Mouse (Mus musculus) c-Kit-negative CD71-positive TER-119-positive erythroid progenitor cells, embryonic 14.5 days (primary cell): ENCODE measurements around the gene Nup210l.
A peak's percentile ranks its signal among the peaks of the same experiment; 100 is the strongest.
"Not testable (repeated sequence)": the region's sequence is repeated elsewhere in the genome, so short reads cannot be mapped to it uniquely, and the experiment has no call there.

Experiments used
- DNase-seq: peaks from one replicate; pipeline ENCODE4 v3.0.0-alpha.2; 2013; ENCODE audit warnings: low read depth, low spot score

Nup210l gene

GRCm38 (mm10) chr3:90222455-90222854 is 118.5 kb downstream of the Nup210l start:
- no peak for DNase-seq

- no peak for DNase-seq
Observed at GRCm38 (mm10) chr3:90222941-90223340, 119.0 kb downstream of the Nup210l start.

- DNase-seq, result no peak
Observed at GRCm38 (mm10) chr3:90224331-90224730, 120.4 kb downstream of the Nup210l start.

- DNase-seq, result no peak
Observed at GRCm38 (mm10) chr3:90231075-90231474, 127.1 kb downstream of the Nup210l start.

- DNase-seq, result no peak
Observed at GRCm38 (mm10) chr3:90231507-90232333, 127.8 kb downstream of the Nup210l start, which contains the start of gene Jtb. Jtb (plus strand) TSS chr3:90231597.

- no peak for DNase-seq
Observed at GRCm38 (mm10) chr3:90241251-90241650, 137.3 kb downstream of the Nup210l start.

- no peak for DNase-seq
Observed at GRCm38 (mm10) chr3:90241669-90242358, 137.9 kb downstream of the Nup210l start.

- DNase-seq, result no peak
Observed at GRCm38 (mm10) chr3:90242984-90243775, 139.2 kb downstream of the Nup210l start, which contains the start of gene Creb3l4. Creb3l4 (minus strand) TSS chr3:90243512.

GRCm38 (mm10) chr3:90245406-90245805 is 141.5 kb downstream of the Nup210l start:
- no peak for DNase-seq

GRCm38 (mm10) chr3:90247630-90247959 is 143.7 kb downstream of the Nup210l start:
- DNase-seq, result no peak

GRCm38 (mm10) chr3:90247960-90248745 is 144.2 kb downstream of the Nup210l start, which contains the start of gene Slc39a1:
Slc39a1 (plus strand) TSS chr3:90248172.
- peak; percentile 64 for DNase-seq

GRCm38 (mm10) chr3:90248746-90249100 is 144.8 kb downstream of the Nup210l start:
- DNase-seq, result no peak

- DNase-seq, result no peak
Observed at GRCm38 (mm10) chr3:90250791-90251190, 146.9 kb downstream of the Nup210l start.

GRCm38 (mm10) chr3:90251731-90252226 is 147.8 kb downstream of the Nup210l start:
- not testable (repeated sequence) for DNase-seq

GRCm38 (mm10) chr3:90252659-90253058 is 148.7 kb downstream of the Nup210l start:
- not testable (repeated sequence) for DNase-seq

GRCm38 (mm10) chr3:90253174-90253573 is 149.2 kb downstream of the Nup210l start:
- DNase-seq, result not testable (repeated sequence)

- DNase-seq, result peak; percentile 85
Observed at GRCm38 (mm10) chr3:90253653-90254418, 149.9 kb downstream of the Nup210l start, which contains the start of gene Crtc2. Crtc2 (plus strand) TSS chr3:90254163.

- no peak for DNase-seq
Observed at GRCm38 (mm10) chr3:90254419-90255193, 150.7 kb downstream of the Nup210l start.

- no peak for DNase-seq
Observed at GRCm38 (mm10) chr3:90255194-90255565, 151.2 kb downstream of the Nup210l start.
